Mouse (Mus musculus) liver, adult 2 months (tissue): Measurements from ENCODE around the gene Gpx6. TPM values are rescaled to one million over a fixed set of nuclear protein-coding genes. Genes with fewer than 3 reads are reported as not detected.

ENCODE experiments used
- DNase-seq: peaks from one replicate; pipeline ENCODE4 v3.0.0-alpha.2; 2011; ENCODE audit warnings: low read depth, low spot score; ENCODE audit errors: extremely low read depth
- H3K27ac ChIP-seq: fragments of 200-500 bp; replicated peaks from 2 replicates; pipeline ENCODE4 v1.5.1; 2012; ENCODE audit warnings: low read depth, mild to moderate bottlenecking, control low read depth, inconsistent platforms, low read length; ENCODE audit not compliant: insufficient read depth
- H3K27me3 ChIP-seq: fragments of 200-500 bp; 2 replicates; pipeline ENCODE4 v1.6.1; 2012; ENCODE audit warnings: mild to moderate bottlenecking, moderate library complexity, low read length, inconsistent platforms; ENCODE audit not compliant: control insufficient read depth, insufficient read depth
- H3K36me3 ChIP-seq: fragments of 200-500 bp; 2 replicates; pipeline ENCODE4 v1.6.1; 2012; ENCODE audit warnings: low read length, inconsistent platforms; ENCODE audit not compliant: control insufficient read depth, insufficient read depth
- H3K4me1 ChIP-seq: fragments of 200-500 bp; 2 replicates; pipeline ENCODE4 v1.6.1; 2011; ENCODE audit warnings: low read length; ENCODE audit not compliant: control insufficient read depth, insufficient read depth
- H3K4me3 ChIP-seq: fragments of 200-500 bp; 2 replicates; pipeline ENCODE4 v1.5.1; 2011; ENCODE audit warnings: low read depth, mild to moderate bottlenecking, control low read depth, low read length, moderate library complexity; ENCODE audit not compliant: insufficient read depth
- H3K79me2 ChIP-seq: fragments of 200-500 bp; 2 replicates; pipeline ENCODE4 v1.6.1; 2012; ENCODE audit warnings: inconsistent platforms, mild to moderate bottlenecking, low read length, moderate library complexity; ENCODE audit not compliant: control insufficient read depth, insufficient read depth
- H3K9ac ChIP-seq: fragments of 200-500 bp; 2 replicates; pipeline ENCODE4 v1.6.1; 2012; ENCODE audit warnings: low read depth, mild to moderate bottlenecking, control low read depth, inconsistent platforms, low read length
- CTCF ChIP-seq: fragments of 200-500 bp; IDR thresholded peaks from 2 replicates; pipeline ENCODE4 v1.5.1; 2011; ENCODE audit warnings: low read depth, low read length, control low read depth
- POLR2A ChIP-seq: fragments of 200-500 bp; IDR thresholded peaks from 2 replicates; pipeline ENCODE4 v1.6.1; 2011; ENCODE audit warnings: low read length, control low read depth; ENCODE audit not compliant: insufficient read depth; ENCODE audit errors: extremely low read depth
- WGBS: fragments of 180-500 bp; shearing (Covaris S2); methylation state at CpG from one replicate; pipeline ENCODE4 v1.1.7; 2018; 5-methylcytosine and 5-hydroxymethylcytosine counted together
- polyA plus RNA-seq: library from polyadenylated mRNA; depleted of rRNA; stranded (reverse); fragments of >200 nt; gene quantifications from 2 replicates; pipeline ENCODE4 v1.2.3, GENCODE M21; 2012
- total RNA-seq: library from RNA; depleted of rRNA; stranded (reverse); fragments of >200 nt; gene quantifications from 2 replicates; pipeline ENCODE4 v1.2.3, GENCODE M21; 2014

Gene Gpx6
- total and polyA plus RNA-seq, 2 experiments: 0.70 to 1.0 TPM

GRCm38 (mm10) chr13:21313903-21314302, 2.0 kb downstream of the Gpx6 start:
- Histone ChIP-seq H3K4me3 (no peak overlapping the region), H3K36me3 (no peaks in the 10 kb centered on the region), H3K27ac (no peak overlapping the region), H3K9ac (no peak overlapping the region), H3K27me3 (no peaks in the 10 kb centered on the region), H3K4me1 (no peaks in the 10 kb centered on the region), H3K79me2 (no peaks in the 10 kb centered on the region)
- TF ChIP-seq POLR2A (no peak), CTCF (no peak)
- 92% methylated on average over 4 of the region's 4 CpGs for WGBS
- DNase-seq: no peak

- Histone ChIP-seq H3K4me1 (peaks cover 3% of the 10 kb centered on the region; the same call in 1 of the 2 replicates), H3K9ac (no peak overlapping the region), H3K79me2 (no peaks in the 10 kb centered on the region), H3K27me3 (no peaks in the 10 kb centered on the region), H3K36me3 (no peaks in the 10 kb centered on the region), H3K4me3 (no peak overlapping the region), H3K27ac (no peak overlapping the region)
- no peak for DNase-seq
- TF ChIP-seq CTCF (no peak), POLR2A (no peak)
- WGBS: 82% methylated on average over 3 of the region's 3 CpGs
These were observed 8.3 kb downstream of the Gpx6 start for GRCm38 (mm10) chr13:21320262-21320661.

- no peak for TF ChIP-seq POLR2A
- TF ChIP-seq CTCF: no peak
- Histone ChIP-seq H3K4me1 (peaks cover 3% of the 10 kb centered on the region; the same call in 1 of the 2 replicates), H3K79me2 (no peaks in the 10 kb centered on the region), H3K4me3 (no peak overlapping the region), H3K27me3 (no peaks in the 10 kb centered on the region), H3K27ac (no peak overlapping the region), H3K9ac (no peak overlapping the region), H3K36me3 (no peaks in the 10 kb centered on the region)
- 21% methylated on average over 18 of the region's 18 CpGs for WGBS
- DNase-seq: no peak
These were observed 10.1 kb downstream of the Gpx6 start for GRCm38 (mm10) chr13:21321890-21322494.

- Histone ChIP-seq H3K4me1 (peaks cover 3% of the 10 kb centered on the region; the same call in 1 of the 2 replicates), H3K4me3 (no peak overlapping the region), H3K79me2 (no peaks in the 10 kb centered on the region), H3K9ac (no peak overlapping the region), H3K27me3 (no peaks in the 10 kb centered on the region), H3K27ac (no peak overlapping the region), H3K36me3 (no peaks in the 10 kb centered on the region)
- 37% methylated on average over 18 of the region's 18 CpGs for WGBS
- peak; percentile 8 for DNase-seq
- no peak for TF ChIP-seq CTCF
- no peak for TF ChIP-seq POLR2A
These were observed 10.8 kb downstream of the Gpx6 start for GRCm38 (mm10) chr13:21322509-21323375.

- TF ChIP-seq CTCF (no peak), POLR2A (no peak)
- WGBS: 74% methylated on average over 6 of the region's 6 CpGs
- Histone ChIP-seq H3K27ac (no peak overlapping the region), H3K4me1 (peaks cover 3% of the 10 kb centered on the region; the same call in 1 of the 2 replicates), H3K27me3 (no peaks in the 10 kb centered on the region), H3K9ac (no peak overlapping the region), H3K79me2 (no peaks in the 10 kb centered on the region), H3K36me3 (no peaks in the 10 kb centered on the region), H3K4me3 (no peak overlapping the region)
- no peak for DNase-seq
These were observed 11.5 kb downstream of the Gpx6 start for GRCm38 (mm10) chr13:21323405-21323804.
